Mouse (Mus musculus): Measurements from ENCODE around the gene Fam102b.

Gene Fam102b

GRCm38 (mm10) chr3:109010489-109011260, 16.7 kb downstream of the Fam102b start:
- DNase-seq (ENCODE audit: low spot score): peak; percentile 56

- no peak for DNase-seq (ENCODE audit: low spot score)
Measured at GRCm38 (mm10) chr3:109008180-109008579, 19.2 kb downstream of the Fam102b start.

GRCm38 (mm10) chr3:109005777-109006176, 21.6 kb downstream of the Fam102b start:
- DNase-seq (ENCODE audit: low spot score): no peak

- DNase-seq (ENCODE audit: low spot score): no peak
Measured at GRCm38 (mm10) chr3:108999173-108999572, 28.2 kb downstream of the Fam102b start.

- no peak for DNase-seq (ENCODE audit: low spot score)
Measured at GRCm38 (mm10) chr3:108997762-108998161, 29.6 kb downstream of the Fam102b start.

GRCm38 (mm10) chr3:108997284-108997683, 30.1 kb downstream of the Fam102b start:
- DNase-seq (ENCODE audit: low spot score): no peak

GRCm38 (mm10) chr3:108995379-108995778, 32.0 kb downstream of the Fam102b start:
- no peak for DNase-seq (ENCODE audit: low spot score)

- no peak for DNase-seq (ENCODE audit: low spot score)
Measured at GRCm38 (mm10) chr3:108994477-108994876, 32.9 kb downstream of the Fam102b start.

- peak; percentile 30 for DNase-seq (ENCODE audit: low spot score)
Measured at GRCm38 (mm10) chr3:108989971-108990548, 37.3 kb downstream of the Fam102b start.

GRCm38 (mm10) chr3:108987009-108987659, 40.3 kb downstream of the Fam102b start:
- no peak for DNase-seq (ENCODE audit: low spot score)

GRCm38 (mm10) chr3:108986534-108986933, 40.9 kb downstream of the Fam102b start:
- DNase-seq (ENCODE audit: low spot score): no peak

GRCm38 (mm10) chr3:108983989-108984388, 43.4 kb downstream of the Fam102b start:
- no peak for DNase-seq (ENCODE audit: low spot score)

- no peak for DNase-seq (ENCODE audit: low spot score)
Measured at GRCm38 (mm10) chr3:108981946-108982345, 45.5 kb downstream of the Fam102b start.

- no peak for DNase-seq (ENCODE audit: low spot score)
Measured at GRCm38 (mm10) chr3:108977340-108978030, 49.9 kb downstream of the Fam102b start.

GRCm38 (mm10) chr3:108974920-108975485, 52.4 kb downstream of the Fam102b start:
- peak; percentile 29 for DNase-seq (ENCODE audit: low spot score)

GRCm38 (mm10) chr3:108973980-108974660, 53.3 kb downstream of the Fam102b start:
- DNase-seq (ENCODE audit: low spot score): no peak

GRCm38 (mm10) chr3:108966051-108966450, 61.4 kb downstream of the Fam102b start:
- no peak for DNase-seq (ENCODE audit: low spot score)

GRCm38 (mm10) chr3:108964361-108965044, 62.9 kb downstream of the Fam102b start:
- DNase-seq (ENCODE audit: low spot score): no peak

GRCm38 (mm10) chr3:108963776-108964175, 63.6 kb downstream of the Fam102b start:
- no peak for DNase-seq (ENCODE audit: low spot score)

- DNase-seq (ENCODE audit: low spot score): no peak
Measured at GRCm38 (mm10) chr3:108963278-108963677, 64.1 kb downstream of the Fam102b start.

GRCm38 (mm10) chr3:108961655-108962054, 65.8 kb downstream of the Fam102b start:
- no peak for DNase-seq (ENCODE audit: low spot score)

All from urinary bladder, postnatal 14 days (tissue).